Mouse (Mus musculus) heart, adult 2 months (tissue): ENCODE results near the gene Kcnk13.
"Not testable (repeated sequence)": the region's sequence is repeated elsewhere in the genome, so short reads cannot be mapped to it uniquely, and the experiment has no call there.

ENCODE experiments used
- CTCF ChIP-seq: fragments of 200-600 bp; IDR thresholded peaks from 2 replicates; pipeline ENCODE4 v1.8.1; 2022; ENCODE audit warnings: antibody characterized with exemption, mild to moderate bottlenecking, moderate library complexity
- EP300 ChIP-seq: fragments of 200-500 bp; IDR thresholded peaks from 2 replicates; pipeline ENCODE4 v1.6.1; 2011; ENCODE audit warnings: low read depth, low read length, control low read depth; ENCODE audit not compliant: insufficient read depth

GRCm38 (mm10) chr12:99971205-99971894, 7.1 kb downstream of the Kcnk13 start:
- peak; percentile 28 for TF ChIP-seq CTCF
- TF ChIP-seq EP300, result not testable (repeated sequence)
